Mouse (Mus musculus) B cell, adult 2 months (primary cell): Measurements from ENCODE around the gene Nhs.

ENCODE experiments used
- DNase-seq, 2 experiments: peaks; one replicate each; pipeline ENCODE4 v3.0.0; 2022

Nhs gene

DNA sequence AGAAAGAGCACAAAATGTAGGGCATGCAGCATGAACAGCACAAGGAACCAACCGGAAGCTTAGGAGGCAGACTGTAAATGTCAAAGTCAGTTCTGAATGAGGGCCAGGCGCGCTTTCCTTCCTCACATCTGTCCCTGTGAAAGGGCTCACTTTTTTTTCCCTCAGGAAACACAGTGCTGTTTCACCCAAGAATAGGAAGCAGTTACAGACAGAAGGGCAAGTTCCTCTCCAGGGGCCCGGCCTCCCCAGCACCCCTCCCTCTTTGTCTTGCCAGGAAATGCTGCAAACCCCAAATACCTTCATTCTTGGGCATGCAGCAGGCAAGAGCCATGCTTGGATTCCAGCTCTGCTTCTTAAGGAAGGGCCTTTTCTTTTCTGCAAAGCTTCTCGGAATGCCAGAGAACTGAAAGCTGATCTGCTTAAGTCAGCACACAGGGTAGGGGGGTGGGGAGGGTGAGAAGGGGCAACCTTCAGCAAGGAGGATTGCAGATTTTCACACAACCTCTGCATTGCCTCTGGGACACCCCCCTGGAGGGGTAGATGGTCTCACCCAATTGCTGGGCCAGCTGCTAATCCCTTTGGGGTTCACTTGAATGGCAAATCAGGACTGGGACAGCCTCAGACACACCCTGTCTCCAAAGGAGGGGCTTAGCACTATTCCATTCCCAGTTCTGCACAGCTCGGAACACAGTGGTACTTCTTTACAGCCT lies 233.4 kb downstream of the Nhs start:
- DNase-seq = no peak

DNA sequence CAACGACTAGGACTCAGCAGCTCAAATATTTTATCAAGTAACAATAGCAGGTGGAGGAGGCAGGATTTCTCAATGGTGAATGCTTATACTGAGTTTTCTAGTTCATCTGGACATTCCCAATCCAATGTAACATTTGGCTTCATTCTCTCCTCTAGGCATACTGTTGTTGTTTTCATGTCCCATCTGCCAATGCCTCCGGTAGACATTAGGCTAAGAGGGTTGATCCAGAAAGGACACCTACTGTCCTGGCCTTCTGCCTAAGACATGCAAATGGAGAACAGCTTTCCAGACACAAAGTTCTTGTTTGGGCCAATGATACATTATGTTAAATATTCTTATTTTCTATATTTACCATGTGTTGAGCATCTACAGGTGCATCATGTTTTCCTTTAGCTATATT lies 236.9 kb downstream of the Nhs start:
- DNase-seq = no peak

DNA sequence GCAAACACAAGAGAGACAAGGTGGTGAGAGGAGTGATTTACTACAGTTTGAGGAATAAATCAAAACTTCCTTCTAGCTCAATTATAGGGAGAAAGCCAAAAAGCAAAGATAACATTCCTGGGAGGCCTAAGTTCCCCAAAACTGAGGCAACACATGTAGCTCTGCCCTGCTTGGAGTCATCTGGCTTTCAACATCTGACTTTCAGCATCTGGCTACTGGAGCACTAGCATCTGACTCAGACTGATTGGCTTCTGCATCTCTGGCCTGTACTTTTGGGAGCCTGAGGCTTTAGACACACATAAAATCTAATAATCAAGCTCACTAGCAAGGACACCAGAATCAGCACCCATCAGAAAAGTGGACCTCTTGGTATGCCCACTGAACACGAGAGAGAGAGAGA lies 237.9 kb downstream of the Nhs start:
- DNase-seq = no peak

DNA sequence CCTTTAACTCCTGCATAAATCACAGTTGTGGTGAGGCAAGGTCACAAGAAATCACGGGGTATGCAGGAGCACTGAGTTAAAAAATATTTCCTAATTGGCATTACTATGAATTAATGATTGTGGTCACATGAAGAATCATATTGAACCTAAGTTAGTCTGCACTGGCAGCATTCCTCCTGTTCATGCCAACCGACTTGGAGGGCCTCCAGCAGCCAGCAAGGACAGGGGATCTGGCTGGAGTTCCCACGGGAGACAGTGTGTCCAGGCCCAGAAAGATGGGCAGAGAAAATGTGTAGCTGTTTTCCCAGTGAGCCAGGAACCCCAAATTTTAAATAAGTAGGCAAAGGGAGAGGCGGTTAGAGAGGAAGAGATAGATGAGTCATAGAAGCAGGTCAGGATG lies 249.6 kb downstream of the Nhs start:
- DNase-seq = no peak

DNA sequence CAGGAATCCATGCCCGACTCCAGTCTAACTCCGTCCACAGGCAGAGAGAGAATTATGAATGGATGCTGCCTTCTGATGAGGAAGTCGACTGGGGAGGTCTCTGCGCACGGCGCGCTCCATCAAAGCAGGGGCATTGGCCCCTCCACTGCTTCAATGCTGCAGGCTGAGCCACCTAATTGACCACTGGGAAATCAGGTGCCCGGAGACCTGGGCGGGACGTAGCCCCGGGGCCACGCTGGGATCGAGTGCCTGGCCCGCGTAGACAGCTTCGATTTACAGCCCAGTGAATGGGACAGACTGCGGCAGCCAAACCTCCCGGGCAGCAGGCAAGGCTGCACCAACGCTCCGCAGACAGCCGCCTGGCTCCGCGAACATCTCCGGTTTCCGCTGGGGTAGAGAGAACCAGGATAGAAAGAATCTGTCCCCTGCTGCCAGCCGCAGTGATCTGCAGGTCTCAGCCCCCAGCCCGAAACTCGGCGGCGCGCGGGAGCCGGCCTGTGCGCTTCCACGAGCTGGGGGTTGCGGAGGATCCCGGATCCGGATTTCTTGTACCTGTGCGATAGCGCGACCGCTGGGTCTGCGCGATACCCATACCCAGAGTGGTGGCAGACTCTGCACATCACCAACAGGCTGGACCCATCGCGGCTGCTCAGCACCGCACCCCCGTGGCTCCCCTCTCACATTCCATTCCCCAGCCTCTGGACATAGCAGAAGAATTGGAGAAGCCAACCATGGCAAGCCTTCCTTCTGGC lies 250.7 kb downstream of the Nhs start:
- DNase-seq = peak in 1 of 2 experiments; percentile 20

DNA sequence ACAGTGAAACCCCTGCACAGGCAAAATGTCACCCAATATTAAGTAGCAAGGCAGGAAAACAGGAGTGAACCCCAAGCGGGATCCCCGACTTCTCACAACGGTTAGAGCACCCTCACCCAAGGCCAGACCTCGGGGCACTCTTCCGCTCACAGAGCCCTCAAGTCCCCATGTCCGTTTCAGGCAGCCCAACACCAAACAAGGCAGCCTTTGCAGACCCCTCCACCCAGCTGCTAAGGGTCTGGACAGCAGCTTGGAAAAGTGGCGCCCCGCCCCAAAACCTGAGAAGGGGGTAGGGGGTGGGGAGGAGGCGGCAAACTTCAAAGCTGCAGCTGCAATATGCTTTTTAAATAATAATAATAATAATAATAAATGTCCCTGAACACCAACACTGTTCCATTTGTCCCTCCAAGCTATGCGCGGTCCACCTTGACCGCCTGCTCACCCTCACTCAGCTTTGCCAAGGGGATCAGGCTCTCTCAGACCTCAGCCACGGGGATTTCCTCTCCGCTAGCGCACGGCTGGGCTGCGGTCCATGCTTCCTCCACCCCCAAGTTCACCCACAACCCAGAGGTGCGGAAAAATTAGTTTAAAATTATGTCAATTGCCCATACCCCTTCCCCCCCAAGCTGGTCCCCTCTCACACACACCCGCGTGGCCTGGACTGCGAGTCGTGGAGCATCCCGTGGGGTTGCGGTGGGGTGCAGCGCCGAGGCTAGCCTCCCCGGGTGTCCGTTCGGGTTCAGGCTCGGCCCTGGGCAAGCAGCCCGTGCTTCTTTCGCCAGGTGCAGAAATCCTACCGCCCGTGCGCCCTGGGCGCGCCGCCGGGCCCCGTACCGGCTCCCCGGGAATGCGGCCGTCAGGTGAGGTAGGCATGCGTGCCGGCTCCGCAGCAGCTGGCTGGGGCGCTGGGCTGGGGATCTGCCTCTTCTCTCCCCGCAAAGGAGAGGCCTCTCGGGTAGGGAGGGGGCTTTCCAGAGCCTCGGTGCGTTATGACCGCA lies 251.6 kb downstream of the Nhs start:
- DNase-seq = peak in 1 of 2 experiments; percentile 9

DNA sequence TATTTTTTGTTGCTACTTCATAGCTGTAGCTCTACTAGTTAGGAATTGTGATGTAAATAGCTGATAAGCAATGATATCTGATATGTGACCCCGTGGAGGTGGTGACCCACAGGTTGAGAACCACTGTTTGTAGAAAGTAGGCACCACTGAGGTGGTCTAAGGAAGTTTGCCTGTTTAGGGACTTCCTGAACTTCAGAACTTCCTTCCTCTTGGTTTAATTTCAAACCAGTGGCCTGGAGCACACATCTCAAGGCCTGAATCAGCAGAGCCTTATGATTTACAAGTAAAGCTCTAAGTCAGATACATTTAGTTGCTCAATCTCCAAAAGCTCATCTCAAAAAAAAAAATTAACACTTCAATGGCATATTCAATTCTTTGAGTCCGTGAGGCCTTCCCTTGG lies 265.1 kb downstream of the Nhs start:
- peak in 1 of 2 experiments; percentile 9 for DNase-seq

DNA sequence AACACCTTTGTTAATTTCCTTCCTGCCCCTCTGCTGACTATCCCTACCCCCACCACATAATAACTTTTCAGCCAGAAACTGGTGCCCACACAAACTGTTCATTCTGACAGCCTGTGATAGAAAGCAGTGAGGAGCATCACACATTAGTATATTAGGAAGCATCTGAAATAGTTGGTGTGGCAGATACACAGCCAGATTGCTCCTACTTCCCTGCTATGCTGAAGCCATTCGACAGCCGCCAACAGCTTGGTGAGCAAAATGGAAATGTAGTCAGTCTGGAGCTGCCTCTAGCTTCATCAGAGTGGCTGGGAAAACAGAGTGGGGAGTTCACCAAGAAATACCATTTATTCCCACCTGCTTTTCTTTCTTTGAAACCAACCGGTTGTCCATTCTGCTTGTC lies 275.9 kb downstream of the Nhs start:
- DNase-seq = no peak

DNA sequence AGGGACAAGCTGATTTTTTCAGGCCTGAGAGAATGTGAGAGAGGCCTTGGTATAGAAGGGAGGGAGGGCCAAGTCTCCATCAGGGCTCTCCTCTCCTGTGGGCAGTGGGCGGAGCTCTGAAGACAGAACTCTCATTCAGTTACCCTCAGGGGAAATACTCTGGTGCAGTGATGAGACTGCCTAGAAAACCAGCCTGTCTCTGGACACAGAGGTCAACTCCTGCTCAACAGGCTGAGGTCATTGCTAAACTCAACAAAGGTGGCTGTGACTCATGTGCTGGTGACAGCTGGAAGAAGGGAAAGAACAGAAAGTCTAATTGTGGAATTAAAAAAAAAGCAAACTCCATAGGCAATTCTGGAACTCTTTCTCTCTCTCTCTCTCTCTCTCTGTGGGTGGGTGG lies 282.4 kb downstream of the Nhs start:
- no peak for DNase-seq

DNA sequence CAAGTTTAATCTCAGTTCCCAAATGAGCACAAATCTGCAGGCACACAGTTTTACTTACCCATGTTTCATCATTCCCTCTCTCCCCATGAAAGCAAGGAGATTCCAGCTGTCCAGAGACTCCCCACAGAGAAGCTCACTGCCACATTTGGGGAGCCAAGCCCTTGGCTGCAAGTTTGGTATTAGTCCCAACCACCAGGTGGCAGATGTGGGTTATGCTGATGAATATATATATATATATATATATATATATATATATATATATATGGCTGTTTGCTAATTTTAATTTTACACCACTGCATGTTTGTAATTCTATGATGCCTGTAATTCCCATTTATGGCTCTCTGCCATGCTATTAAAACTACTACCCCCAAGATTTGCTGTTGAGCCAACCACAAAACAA lies 286.0 kb downstream of the Nhs start:
- DNase-seq = peak; percentile 19 to 40

DNA sequence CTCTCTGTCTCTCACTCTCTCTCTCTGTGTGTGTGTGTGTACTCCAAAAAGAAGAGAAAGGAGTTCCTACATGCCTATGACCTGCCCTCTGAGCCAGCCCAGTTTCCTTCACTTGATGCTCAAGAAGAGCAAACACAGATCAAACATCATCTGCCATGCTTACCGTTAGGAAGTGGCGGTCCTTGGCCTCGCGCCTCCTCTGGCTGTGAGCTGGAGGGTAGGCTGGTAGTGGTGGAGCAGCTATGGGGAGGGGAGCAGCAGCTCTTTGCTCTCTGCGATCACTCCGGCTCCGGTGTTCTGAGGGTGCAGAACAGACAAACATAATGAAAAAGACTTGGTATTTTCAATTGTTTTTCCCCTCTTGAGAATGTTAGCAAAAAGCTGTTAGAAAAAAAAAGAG lies 288.2 kb downstream of the Nhs start:
- no peak for DNase-seq

DNA sequence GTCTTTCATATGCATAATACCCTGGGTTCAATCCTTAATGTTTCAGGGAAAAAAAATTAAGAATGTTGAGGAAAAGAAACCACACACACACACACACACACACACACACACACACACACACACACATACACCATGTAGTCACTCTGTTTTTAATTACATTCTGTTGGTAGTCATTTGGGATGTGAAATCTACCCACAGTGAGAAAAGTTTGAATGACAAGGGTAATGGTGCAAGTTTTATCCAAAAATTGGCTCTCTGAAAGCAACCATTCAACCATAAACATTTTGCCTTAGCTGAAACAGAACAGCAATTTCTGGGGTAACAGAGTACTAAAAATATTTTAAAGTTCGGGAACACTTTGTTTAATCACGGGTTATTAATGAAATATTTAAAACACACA lies 303.9 kb downstream of the Nhs start:
- DNase-seq = no peak

DNA sequence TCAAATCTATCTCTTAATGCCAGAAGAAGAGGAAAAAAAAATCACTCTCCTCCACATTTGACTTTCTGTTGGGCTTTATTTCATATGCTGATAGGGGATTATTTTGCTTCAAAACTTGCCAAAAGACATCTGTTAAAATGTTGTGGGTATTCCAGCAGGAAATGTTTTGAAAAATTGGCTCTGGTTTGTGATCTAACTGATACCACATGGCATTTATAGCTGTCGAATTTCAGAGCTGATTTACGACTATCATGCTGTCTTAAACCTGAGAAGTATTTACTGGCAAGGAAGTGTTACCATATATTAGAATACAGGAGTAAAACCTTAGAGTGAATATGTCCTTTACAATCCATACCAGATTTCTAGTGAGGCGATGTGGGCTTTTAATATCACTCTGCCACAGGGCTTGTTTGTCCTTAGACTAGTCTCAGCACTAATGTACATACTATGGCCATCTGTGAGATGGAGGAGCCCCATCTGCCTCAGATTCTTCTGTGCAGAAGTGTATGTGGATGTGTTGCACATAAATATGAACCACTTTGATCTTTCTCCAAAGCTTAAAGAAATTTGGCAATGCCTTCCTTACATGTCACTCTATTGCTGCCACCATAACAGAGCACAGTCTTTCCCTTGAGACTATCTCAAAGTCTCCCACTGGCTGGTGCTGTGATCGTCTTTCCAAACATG lies 305.8 kb downstream of the Nhs start:
- DNase-seq = no peak

DNA sequence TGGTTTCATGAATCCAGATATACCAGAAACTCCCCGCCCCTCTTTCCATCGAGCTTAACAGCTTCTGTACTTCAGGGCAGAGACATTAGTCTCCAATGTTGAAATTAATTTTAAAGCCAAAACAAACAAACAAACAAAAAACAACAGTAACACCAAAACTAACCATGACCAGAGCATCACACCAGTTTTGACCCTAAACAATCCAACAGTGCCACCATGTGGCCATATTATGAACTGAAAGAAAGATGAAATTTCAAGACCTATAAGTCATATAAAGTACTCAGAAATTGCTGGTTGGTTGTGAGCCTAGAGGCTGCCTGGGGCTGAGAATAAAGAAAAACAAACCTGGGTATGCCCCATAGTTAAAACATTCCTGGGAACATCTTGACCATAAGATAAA lies 333.3 kb downstream of the Nhs start:
- peak; percentile 45 to 46 for DNase-seq

DNA sequence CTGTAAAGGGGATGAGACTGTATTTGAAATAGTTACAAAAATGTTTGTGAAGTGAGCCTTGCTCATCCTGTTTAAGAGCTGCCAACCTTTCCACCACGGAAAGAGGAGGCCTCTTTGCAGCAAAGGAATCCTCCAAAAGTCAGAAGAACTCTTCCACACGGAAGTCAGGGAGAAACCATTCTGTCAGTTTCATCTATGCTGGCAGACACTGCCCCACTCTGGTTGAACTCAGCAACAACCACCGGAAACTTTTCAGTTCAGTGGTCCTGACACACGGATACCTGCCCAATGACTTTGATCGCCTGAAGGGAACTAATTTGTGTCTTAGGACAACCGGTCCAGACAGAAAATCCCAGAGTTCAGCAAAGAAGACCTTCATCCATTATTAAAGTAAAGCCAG lies 369.3 kb downstream of the Nhs start:
- peak in 1 of 2 experiments; percentile 1 for DNase-seq
